In genomic region chr8:72295679-72296078, GRCm38 (mm10) we compare ENCODE assay signal across 7 mouse cellular contexts. TPM values are rescaled to one million over a fixed set of nuclear protein-coding genes. Genes with fewer than 3 reads are reported as not detected.
DNase-seq lines count a peak whose midpoint lies in the region; ATAC-seq and TF ChIP-seq lines count a peak whose summit lies in the region.

No protein-coding gene starts in this region.

- ATAC-seq in cerebellum, adult (ENCODE audit: insufficient number of reproducible peaks, low FRiP score, low TSS enrichment), result peak; percentile 92
- ATAC-seq in inflammation-experienced regulatory T-cells, adult 6 months, result peak; percentile 93

- H3K27ac ChIP-seq in small intestine, adult 2 months (ENCODE audit: insufficient read depth, low read depth, low read length), result peak overlapping the region; percentile 87

- H3K4me3 ChIP-seq in small intestine, adult 2 months (ENCODE audit: low read depth, low read length), result no peak overlapping the region

- no peak for TF ChIP-seq CTCF in small intestine, adult 2 months (IDR thresholded peaks at IDR 0.05; ENCODE audit: extremely low read depth, insufficient read length, insufficient replicate concordance, low read depth, low read length)

- TF ChIP-seq POLR2A in small intestine, adult 2 months (IDR thresholded peaks at IDR 0.05; ENCODE audit: low read depth, low read length), result peak; percentile 50

- no peaks in the 10 kb centered on the region for H3K4me1 ChIP-seq in small intestine, adult 2 months (ENCODE audit: control insufficient read depth, insufficient read depth, insufficient read length, low read length)

- WGBS in small intestine, adult 2 months, result 58% methylated on average over 8 of the region's 8 CpGs

- no peaks in the 10 kb centered on the region for H3K27me3 ChIP-seq in small intestine, adult 2 months (ENCODE audit: control insufficient read depth, insufficient read depth, low read length)

- peak; percentile 86 for DNase-seq in adipocyte (ENCODE audit: low spot score)
- DNase-seq in frontal cortex, postnatal 36 days (ENCODE audit: low spot score in 2 of 2), result peak; percentile 57 to 67
- peak; percentile 32 to 54 for DNase-seq in left cerebral cortex, adult 8-10 months (ENCODE audit: low spot score in 2 of 2)
- DNase-seq in lung, postnatal 25 days (ENCODE audit: low spot score), result peak; percentile 92

- no peaks in the 10 kb centered on the region for H3K36me3 ChIP-seq in small intestine, adult 2 months (ENCODE audit: control insufficient read depth, insufficient read depth, low read length)

RNA-seq across cellular contexts. Expression of gene Gm10282, which starts 9.4 kb away (rescaled TPM):
- polyA plus RNA-seq in inflammation-experienced regulatory T-cells, adult 6 months (2017; shearing (Covaris generic)), result 100 to 1,000 TPM in 1 of 3 experiments, 10 to 100 TPM in 2; 20.4 to 115 (median 45.5) TPM
- total RNA-seq in left cerebral cortex, adult 8-10 months (2022), result 1 to 10 TPM; 5.1 to 8.2 (median 6.0) TPM
- 0.41 TPM in 1 of 2 replicates, not detected in the other for polyA plus RNA-seq in small intestine, adult 2 months (2012; rRNA removed)

RNA-seq across cellular contexts. Expression of gene Klf2, which starts 23.2 kb away (rescaled TPM):
- 10 to 100 TPM; 21.0 to 28.1 (median 24.3) TPM for polyA plus RNA-seq in inflammation-experienced regulatory T-cells, adult 6 months (2017; shearing (Covaris generic))
- total RNA-seq in left cerebral cortex, adult 8-10 months (2022), result 10 to 100 TPM; 10.9 to 16.5 (median 13.2) TPM
- 21.4 and 24.7 TPM in 2 replicates for polyA plus RNA-seq in small intestine, adult 2 months (2012; rRNA removed)

RNA-seq across cellular contexts. Expression of gene Ap1m1, which starts 55.9 kb away (rescaled TPM):
- 100 to 1,000 TPM; 113 to 130 (median 120) TPM for polyA plus RNA-seq in inflammation-experienced regulatory T-cells, adult 6 months (2017; shearing (Covaris generic))
- total RNA-seq in left cerebral cortex, adult 8-10 months (2022), result 10 to 100 TPM; 72.0 to 83.7 (median 76.7) TPM
- 33.6 and 47.4 TPM in 2 replicates for polyA plus RNA-seq in small intestine, adult 2 months (2012; rRNA removed)

Comparison
In these comparisons a context has a peak if more than half of its experiments do, and no peak if none do; other contexts are left out.
1. RNA of gene Gm10282, which starts 9.4 kb away (polyA plus RNA-seq): 20.4 to 115 TPM in inflammation-experienced regulatory T-cells, adult 6 months; 0.41 TPM in small intestine, adult 2 months; every median in the first group is over 10 times any median in the second.
2. Peak in every context shown above with its lines, with median percentiles within 50 percentile points of each other: DNase-seq.